Mouse (Mus musculus): ENCODE measurements around the gene Nat8f1. TPM values are rescaled to one million over a fixed set of nuclear protein-coding genes. Genes with fewer than 3 reads are reported as not detected.

Nat8f1 gene
- 6.0 and 7.4 TPM in 2 replicates for polyA plus RNA-seq (2015; fragmentation: Nextera tagmentation; extraction: Ambion mirVana)

GRCm38 (mm10) chr6:85915539-85916513 lies at the start of gene Nat8f1:
Nat8f1 (minus strand) TSS chr6:85915687.

GRCm38 (mm10) chr6:85961101-85962091 lies 45.9 kb upstream of the Nat8f1 start, which contains the start of gene Dusp11:
Dusp11 (minus strand) TSS chr6:85961667.

GRCm38 (mm10) chr6:85911587-85911986 lies 3.9 kb downstream of the Nat8f1 start, which contains the start of gene Tprkb:
Tprkb (plus strand) TSS chr6:85911865.

GRCm38 (mm10) chr6:85904642-85905061 lies 10.8 kb downstream of the Nat8f1 start, which contains the start of gene Nat8f4:
Nat8f4 (minus strand) TSS chr6:85904884.

GRCm38 (mm10) chr6:85869006-85869405 lies 46.5 kb downstream of the Nat8f1 start, which contains the start of gene Nat8f2:
Nat8f2 (minus strand) TSS chr6:85869158.

Other genes starting within 250 kb of the Nat8f1 start
- 0.11 and 0.24 TPM in 2 replicates for gene Nat8f7, start 202.5 kb downstream of the Nat8f1 start, polyA plus RNA-seq (2015; fragmentation: Nextera tagmentation; extraction: Ambion mirVana)
- gene Nat8f3, start 149.9 kb downstream of the Nat8f1 start, polyA plus RNA-seq (2015; fragmentation: Nextera tagmentation; extraction: Ambion mirVana), result 0.11 and 0.13 TPM in 2 replicates
- not detected in 2 replicates for gene Nat8f6, start 94.7 kb downstream of the Nat8f1 start, polyA plus RNA-seq (2015; fragmentation: Nextera tagmentation; extraction: Ambion mirVana)
- 0.55 and 0.70 TPM in 2 replicates for gene Nat8f5, start 94.7 kb downstream of the Nat8f1 start, polyA plus RNA-seq (2015; fragmentation: Nextera tagmentation; extraction: Ambion mirVana)
- 0.65 and 0.90 TPM in 2 replicates for gene Nat8, start 83.6 kb downstream of the Nat8f1 start, polyA plus RNA-seq (2015; fragmentation: Nextera tagmentation; extraction: Ambion mirVana)
- gene Nat8f2, start 46.5 kb downstream of the Nat8f1 start, polyA plus RNA-seq (2015; fragmentation: Nextera tagmentation; extraction: Ambion mirVana), result 0.05 TPM in 1 of 2 replicates, not detected in the other
- 1.8 TPM in 2 replicates for gene Nat8f4, start 10.8 kb downstream of the Nat8f1 start, polyA plus RNA-seq (2015; fragmentation: Nextera tagmentation; extraction: Ambion mirVana)
- 30.2 and 31.8 TPM in 2 replicates for gene Tprkb, start 3.8 kb downstream of the Nat8f1 start, polyA plus RNA-seq (2015; fragmentation: Nextera tagmentation; extraction: Ambion mirVana)
- 38.1 and 52.5 TPM in 2 replicates for gene Dusp11, start 46.0 kb upstream of the Nat8f1 start, polyA plus RNA-seq (2015; fragmentation: Nextera tagmentation; extraction: Ambion mirVana)
- not detected in 2 replicates for gene Figla, start 100.5 kb upstream of the Nat8f1 start, polyA plus RNA-seq (2015; fragmentation: Nextera tagmentation; extraction: Ambion mirVana)
- gene Add2, start 113.0 kb upstream of the Nat8f1 start, polyA plus RNA-seq (2015; fragmentation: Nextera tagmentation; extraction: Ambion mirVana), result 0.31 and 0.58 TPM in 2 replicates